Mouse (Mus musculus) layer of hippocampus, adult 2 months (tissue): ENCODE results near the gene Cenpm. TPM values are rescaled to one million over a fixed set of nuclear protein-coding genes. Genes with fewer than 3 reads are reported as not detected.
A peak's percentile ranks its signal among the peaks of the same experiment; 100 is the strongest.
"Not testable (repeated sequence)": the region's sequence is repeated elsewhere in the genome, so short reads cannot be mapped to it uniquely, and the experiment has no call there.

Experiments
- DNase-seq, 2 experiments: peaks; one replicate each; pipeline ENCODE4 v3.0.0; 2022; ENCODE audit warnings: low spot score in 2 of 2
- H3K27ac ChIP-seq: fragments of 200-600 bp; 2 replicates; pipeline ENCODE4 v1.8.1; 2022
- H3K4me3 ChIP-seq: fragments of 200-600 bp; 2 replicates; pipeline ENCODE4 v1.8.1; 2022; ENCODE audit warnings: mild to moderate bottlenecking
- CTCF ChIP-seq: fragments of 200-600 bp; conservative IDR thresholded peaks from 2 replicates; pipeline ENCODE4 v1.8.1; 2022; ENCODE audit warnings: antibody characterized with exemption, mild to moderate bottlenecking, moderate library complexity
- total RNA-seq, 2 experiments: library from RNA; stranded (reverse); gene quantifications; 2 replicates each; pipeline ENCODE4 v1.2.3; 2021

Cenpm gene
- total RNA-seq, 2 experiments from 2014 or later: 2.5 TPM

DNA sequence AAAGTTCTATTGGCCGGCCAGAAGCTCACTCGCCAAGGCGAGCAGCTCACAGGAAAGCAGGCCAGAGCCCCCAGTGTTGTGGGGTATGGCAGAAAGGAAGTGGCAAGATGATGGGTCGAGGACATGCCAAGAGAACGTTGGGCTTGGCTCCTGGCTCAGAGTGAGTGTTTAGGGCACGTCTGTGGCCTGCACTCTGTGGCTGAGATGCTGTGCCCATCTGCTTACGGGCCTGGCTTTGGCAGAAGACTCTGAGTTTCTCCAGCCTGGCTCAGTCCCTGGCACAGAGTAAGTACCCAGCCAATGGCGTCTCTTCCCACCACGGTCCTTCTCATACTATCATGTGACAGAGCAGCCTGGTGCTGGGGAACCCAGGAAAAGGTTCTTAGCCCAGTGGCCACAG, 24.2 kb upstream of the Cenpm start:
- H3K4me3 ChIP-seq: no peak overlapping the region
- peak overlapping the region; percentile 78 for H3K27ac ChIP-seq
- DNase-seq: no peak
- no peak for TF ChIP-seq CTCF

DNA sequence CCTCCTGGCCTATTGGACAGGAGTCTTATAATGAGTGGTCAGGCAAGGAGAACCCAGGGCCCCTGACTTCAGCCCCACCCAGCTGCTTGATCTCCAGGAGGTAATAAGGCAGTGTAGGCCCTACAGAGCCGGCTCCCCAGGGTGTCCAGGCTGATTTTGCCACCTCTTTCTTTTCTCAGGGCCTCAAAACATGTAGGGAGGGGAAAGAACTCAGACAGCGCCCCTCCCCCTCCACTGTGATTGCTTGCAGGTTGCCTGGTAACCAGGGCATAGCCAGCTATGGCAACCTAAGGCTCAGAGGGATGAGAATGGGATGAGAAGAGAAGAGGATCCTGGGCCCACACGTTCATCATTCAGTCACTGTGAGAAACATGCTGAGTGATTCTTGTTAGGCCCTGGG, 23.6 kb upstream of the Cenpm start:
- no peak for TF ChIP-seq CTCF
- peak; percentile 63 to 67 for DNase-seq
- H3K4me3 ChIP-seq: no peak overlapping the region
- peak overlapping the region; percentile 78 for H3K27ac ChIP-seq

DNA sequence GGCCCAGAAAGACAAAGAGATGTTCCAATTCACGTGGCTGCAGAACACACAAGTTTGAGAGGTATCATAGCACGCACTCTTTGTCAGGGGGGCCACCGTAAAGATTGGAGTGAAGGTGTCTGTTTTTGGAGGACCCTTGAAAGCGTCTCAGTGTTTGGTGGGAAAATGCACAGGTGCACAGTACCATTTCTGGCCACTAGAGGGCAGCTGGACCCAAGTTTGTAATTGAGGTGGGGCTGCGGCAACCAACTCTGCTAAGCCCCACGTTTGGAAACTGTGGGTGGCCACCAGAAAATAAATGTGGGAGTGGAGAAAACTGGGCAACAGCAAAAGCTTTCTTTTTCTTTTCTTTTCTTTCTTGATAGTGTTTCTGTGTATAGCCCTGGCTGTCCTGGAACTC, 21.8 kb upstream of the Cenpm start:
- TF ChIP-seq CTCF: peak; percentile 95
- H3K27ac ChIP-seq: no peak overlapping the region
- peak; percentile 58 to 75 for DNase-seq
- H3K4me3 ChIP-seq: no peak overlapping the region

DNA sequence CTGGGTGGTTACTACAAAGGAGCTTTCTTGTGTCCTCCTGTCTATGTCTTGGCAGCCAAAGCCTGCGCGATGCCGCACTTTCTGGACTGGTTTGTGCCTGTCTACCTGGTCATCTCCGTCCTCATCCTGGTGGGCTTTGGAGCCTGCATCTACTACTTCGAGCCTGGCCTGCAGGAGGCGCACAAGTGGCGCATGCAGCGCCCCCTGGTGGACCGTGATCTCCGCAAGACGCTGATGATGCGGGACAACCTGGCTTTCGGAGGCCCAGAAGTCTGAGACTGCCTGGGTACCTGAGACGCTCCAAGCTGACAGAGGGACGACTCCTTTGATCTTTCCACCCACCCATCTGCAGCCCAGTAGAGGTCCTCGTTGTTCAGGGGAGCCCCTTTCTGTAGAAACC, 15.0 kb upstream of the Cenpm start:
- peak; percentile 99 for TF ChIP-seq CTCF

DNA sequence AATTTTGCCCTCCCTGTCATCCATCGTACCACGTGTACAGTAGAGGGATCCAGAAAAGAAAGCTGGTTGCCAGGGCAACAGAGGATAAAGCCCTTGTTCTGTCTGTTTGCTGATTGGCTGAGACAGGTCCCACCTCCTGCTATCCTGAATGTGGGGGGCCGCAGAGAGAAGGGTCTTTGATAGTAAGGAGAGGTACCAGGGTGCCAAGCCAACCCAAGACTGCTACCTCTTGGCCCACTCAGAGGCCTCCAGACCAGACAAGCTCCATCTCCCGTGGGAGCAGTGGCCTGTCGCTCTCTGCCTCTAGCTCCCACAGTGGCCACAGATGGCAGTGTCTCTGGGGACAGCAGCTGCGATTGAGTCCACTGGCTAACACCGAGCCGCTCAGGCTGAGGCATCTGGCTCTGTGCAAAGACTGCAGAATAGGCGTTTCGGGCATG, 11.4 kb upstream of the Cenpm start:
- TF ChIP-seq CTCF: peak; percentile 68
- DNase-seq: peak; percentile 79 to 94
- peak overlapping the region; percentile 98 for H3K27ac ChIP-seq
- peak overlapping the region; percentile 76 for H3K4me3 ChIP-seq

More for the DNA sequence above, 15.0 kb upstream of the Cenpm start:
- Histone ChIP-seq H3K27ac (no peak overlapping the region), H3K4me3 (no peak overlapping the region)
- peak; percentile 50 to 84 for DNase-seq

DNA sequence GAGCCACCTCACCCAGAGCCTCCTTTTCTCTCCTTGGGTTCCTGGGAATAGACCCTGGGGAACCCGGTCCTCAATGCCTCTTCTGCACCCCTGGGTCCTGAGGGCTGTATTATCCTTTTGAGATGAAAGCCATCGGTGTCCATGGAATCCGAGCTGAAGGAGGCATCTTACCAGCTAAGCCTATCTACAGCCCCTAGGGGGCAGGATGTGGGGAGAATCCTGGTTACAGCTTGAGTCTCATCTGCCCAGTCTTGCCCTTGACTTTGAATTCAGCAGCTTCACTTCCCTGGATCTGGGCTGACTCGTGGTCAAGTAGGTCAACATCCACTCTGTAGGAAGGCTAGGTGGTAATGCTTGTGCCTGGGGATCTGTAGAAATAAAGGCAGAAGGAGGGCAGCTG, 10.7 kb upstream of the Cenpm start:
- peak; percentile 79 for TF ChIP-seq CTCF
- peak; percentile 27 to 40 for DNase-seq
- Histone ChIP-seq H3K27ac (peak overlapping the region; percentile 98), H3K4me3 (peak overlapping the region; percentile 76)

DNA sequence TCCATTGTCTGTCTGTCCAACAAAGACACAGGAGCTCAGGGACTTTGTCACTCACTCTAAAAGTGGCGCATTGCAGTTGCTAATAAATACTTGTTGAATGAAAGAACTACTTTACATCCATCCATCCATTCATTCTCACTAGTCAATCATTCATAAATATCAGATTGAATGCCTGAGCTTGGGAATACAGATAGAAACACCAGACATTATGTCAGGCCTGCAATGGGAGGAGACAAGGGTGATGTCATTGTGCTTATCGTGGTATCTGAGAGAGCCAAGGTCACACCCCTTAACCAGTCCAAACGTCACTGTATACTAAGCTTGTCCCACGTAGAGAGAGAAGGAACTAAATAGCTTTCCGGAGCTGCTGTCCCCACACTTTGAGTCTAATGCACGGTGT, 7.5 kb upstream of the Cenpm start, which contains the start of gene 1500009C09Rik:
Gene 1500009C09Rik (plus strand): TSS at position 301 of the 400 bp plus-strand sequence.
- no peak for TF ChIP-seq CTCF

DNA sequence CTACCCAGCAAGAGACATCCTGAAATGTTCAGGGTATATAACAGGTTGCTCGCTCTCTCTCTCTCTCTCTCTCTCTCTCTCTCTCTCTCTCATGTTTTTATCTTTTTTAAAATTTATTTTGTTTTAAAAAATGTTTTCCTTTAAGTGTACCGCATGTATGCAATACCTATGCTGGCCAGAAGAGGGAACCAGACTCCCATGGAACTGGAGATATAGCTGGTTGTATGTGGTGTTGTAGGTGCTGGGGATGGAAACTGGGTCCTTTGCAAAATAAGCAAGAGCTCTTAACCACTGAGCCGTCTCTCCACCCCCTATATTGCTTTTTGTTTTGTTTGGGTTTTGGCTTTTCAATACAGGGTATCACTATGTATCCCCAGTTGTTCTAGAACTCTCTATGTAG, 7.0 kb upstream of the Cenpm start:
- Histone ChIP-seq H3K27ac (no peak overlapping the region), H3K4me3 (no peak overlapping the region)
- peak; percentile 60 for TF ChIP-seq CTCF
- no peak for DNase-seq

More for the DNA sequence above, 7.5 kb upstream of the Cenpm start, which contains the start of gene 1500009C09Rik:
- no peak for DNase-seq
- H3K27ac ChIP-seq: no peak within 1 kb of the TSS
- H3K4me3 ChIP-seq: no peak within 1 kb of the TSS

DNA sequence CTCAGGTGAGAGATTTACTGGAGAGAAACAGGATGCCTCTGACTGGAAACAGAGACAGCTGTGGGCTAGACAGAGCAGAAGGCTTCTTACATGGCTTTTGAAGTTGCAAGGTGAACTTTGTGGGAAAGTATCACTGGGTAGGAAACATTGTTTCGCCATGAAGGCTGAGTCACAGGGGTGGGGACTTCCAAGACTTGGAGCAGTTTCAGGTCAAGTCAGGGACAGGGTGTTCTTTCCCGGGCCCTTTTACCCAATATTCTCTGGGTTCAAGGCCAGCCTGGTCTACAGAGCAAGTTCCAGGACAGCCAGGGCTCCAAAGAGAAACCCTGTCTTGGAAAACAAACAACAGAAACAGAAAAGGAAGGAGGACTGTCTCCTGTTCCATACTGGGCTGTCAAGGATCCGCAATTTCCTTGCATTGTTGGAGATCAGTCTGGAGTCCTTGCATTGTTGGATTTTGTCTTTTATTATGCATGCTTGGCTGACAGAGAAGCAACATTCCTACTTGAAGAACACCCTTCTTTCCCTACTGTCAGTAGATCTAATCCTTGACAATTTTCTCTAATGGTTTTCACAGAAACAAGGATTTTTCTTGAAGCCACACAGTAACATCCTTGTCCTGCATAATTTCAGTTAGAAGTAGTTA, 2.7 kb upstream of the Cenpm start:
- no peak overlapping the region for H3K27ac ChIP-seq
- no peak overlapping the region for H3K4me3 ChIP-seq
- no peak for DNase-seq
- no peak for TF ChIP-seq CTCF

DNA sequence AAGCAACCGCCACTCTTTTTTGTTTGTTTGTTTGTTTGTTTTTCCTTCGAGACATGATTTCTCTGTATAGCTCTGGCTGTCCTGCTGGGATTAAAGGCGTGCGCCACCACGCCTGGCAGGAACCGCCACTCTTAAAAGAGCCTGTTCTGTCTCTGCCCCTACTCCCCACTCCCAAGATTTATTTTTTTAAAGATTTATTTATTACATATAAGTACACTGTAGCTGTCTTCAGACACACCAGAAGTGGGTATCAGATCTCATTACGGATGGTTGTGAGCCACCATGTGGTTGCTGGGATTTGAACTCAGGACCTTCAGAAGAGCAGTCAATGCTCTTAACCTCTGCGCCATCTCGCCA, 235 bp upstream of the Cenpm start:
- not testable (repeated sequence) for DNase-seq, H3K27ac ChIP-seq
- H3K4me3 ChIP-seq: peak overlapping the region; percentile 85

DNA sequence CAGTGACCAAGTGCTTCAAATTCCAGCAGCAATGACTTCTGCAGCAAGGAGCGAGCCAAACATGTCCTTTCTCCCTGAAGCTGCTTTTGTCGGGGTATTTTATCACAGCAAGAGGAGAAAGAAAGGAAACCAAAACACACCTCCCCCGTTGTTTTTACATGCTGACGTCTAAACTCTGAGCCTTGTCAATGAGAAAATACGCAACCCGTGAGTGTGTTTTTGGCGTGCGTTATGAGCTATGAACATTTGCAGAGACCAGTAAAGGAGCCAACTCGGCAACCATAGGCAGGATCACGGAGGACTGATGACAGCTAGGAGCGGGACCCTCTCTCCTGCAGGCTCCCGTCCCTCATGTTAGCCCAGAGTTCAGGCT, 820 bp downstream of the Cenpm start:
- no peak for TF ChIP-seq CTCF
- no peak for DNase-seq
- Histone ChIP-seq H3K27ac (peak overlapping the region; percentile 43; the same call in 1 of the 2 replicates), H3K4me3 (peak overlapping the region; percentile 85)

DNA sequence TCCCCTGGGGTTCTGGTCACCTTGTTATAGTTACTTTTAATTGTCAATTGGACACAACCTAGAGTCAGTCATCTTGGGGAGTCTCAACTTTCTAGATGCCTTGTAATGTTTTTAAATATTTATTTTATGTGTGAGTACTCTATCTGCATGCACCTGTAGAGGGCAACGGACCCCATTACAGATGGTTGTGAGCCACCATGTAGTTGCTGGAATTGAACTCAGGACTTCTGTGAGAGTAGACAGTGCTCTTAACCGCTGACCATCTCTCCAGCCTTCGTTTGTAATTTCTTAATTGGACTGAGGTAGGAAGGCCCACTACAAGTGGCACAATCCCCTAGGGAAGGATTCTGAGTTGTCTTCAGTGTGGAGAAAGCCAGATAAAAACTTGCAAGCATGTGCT, 1.2 kb downstream of the Cenpm start:
- Histone ChIP-seq H3K27ac (no peak overlapping the region), H3K4me3 (peak overlapping the region; percentile 85)
- no peak; the same call in 1 of the 2 replicates for TF ChIP-seq CTCF
- no peak for DNase-seq

DNA sequence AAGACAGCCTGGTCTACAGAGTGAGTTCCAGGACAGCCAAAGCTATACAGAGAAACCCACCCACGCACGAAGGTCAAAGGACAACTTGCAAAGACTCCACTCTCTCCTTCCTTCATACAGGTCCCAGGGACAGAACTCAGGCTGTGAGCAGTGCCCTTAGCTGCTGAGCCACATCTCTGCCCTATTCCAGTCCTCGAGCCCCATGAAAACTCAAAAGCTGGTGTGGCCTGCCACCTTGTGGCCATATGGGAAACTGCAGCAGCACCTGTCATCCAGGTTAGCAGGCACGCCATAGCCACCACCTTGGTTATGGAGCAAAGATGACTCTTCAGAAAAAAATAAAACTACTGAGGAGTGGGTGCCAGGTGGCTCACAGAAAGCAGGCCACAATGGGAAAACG, 8.0 kb downstream of the Cenpm start:
- TF ChIP-seq CTCF: peak; percentile 100
- no peak overlapping the region for H3K27ac ChIP-seq
- H3K4me3 ChIP-seq: no peak overlapping the region
- DNase-seq: peak; percentile 76 to 91

DNA sequence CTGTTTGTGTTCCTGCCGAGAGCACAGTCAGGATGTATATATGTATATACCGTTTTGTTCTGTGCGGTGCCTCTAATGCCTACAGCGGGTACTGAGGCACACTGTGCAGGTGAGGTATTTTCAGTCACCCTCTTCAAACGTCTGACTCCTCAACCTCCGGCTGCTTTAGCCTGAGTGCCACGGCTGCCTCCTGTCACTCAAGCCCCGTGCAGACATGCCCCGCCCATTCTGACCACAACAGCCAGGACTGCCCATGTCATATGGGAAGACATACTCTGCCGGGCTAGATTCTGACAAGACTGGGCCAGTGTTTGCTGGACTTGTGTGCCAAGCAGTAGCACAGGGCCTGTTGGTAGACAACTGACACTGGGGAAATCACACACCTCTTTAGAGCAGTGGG, 8.9 kb downstream of the Cenpm start:
- Histone ChIP-seq H3K4me3 (no peak overlapping the region), H3K27ac (no peak overlapping the region)
- TF ChIP-seq CTCF: no peak
- DNase-seq: no peak
